Mouse (Mus musculus): ENCODE measurements around the gene AI593442. TPM values are rescaled to one million over a fixed set of nuclear protein-coding genes. Genes with fewer than 3 reads are reported as not detected.

The AI593442 gene
- polyA plus RNA-seq (2014; fragmentation: Illumina TruSeq; extraction: RNeasy Lipid Tissue Mini Kit (QIAGEN cat#74804); ENCODE audit: low read depth, low replicate concordance), result 0.06 TPM

DNA sequence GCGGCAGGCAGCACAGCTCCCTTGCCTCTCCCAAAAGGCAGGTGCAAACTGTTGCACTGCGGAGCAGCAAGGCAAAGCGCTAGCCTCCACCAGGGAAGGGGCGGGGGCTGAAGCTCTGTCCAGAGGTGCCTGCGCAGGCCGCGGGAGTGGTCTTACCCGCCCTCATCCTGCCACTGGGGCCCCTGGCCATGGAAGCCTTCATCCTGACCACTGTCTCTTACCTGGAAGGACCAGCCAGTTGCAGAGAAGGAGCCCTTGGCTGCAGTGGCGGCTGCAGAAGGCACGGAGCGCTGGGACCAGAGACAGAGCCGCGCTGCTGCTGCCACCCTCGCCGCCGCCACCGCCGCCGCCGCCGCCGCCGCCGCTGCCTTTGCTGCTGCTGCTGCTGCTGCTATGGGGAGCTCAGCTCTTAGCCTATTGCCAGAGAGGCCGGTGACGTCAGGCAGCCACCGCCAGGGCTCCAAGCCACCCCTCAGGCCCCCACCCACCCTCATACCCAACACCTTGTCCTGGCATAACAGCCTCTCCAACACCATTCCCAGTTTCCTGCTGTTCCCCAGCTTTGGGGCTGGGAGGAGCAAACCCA, at the start of gene AI593442:
AI593442 (minus strand) TSS at position 419 of the 586 bp plus-strand sequence.

All from sigmoid colon, adult 10 weeks (tissue).